Mouse (Mus musculus): ENCODE results near the gene Map4k3. TPM values are rescaled to one million over a fixed set of nuclear protein-coding genes. Genes with fewer than 3 reads are reported as not detected.

The Map4k3 gene
- total and polyA plus RNA-seq, 3 experiments = 3.2 to 4.1 TPM; not detected in 1

GRCm38 (mm10) chr17:80688701-80689100 is 39.6 kb downstream of the Map4k3 start:
- Histone ChIP-seq H3K4me3 (ENCODE audit: control insufficient read depth in 1 of 2, insufficient read depth in 1 of 2, low read depth in 2 of 2, low read length in 2 of 2) (no peak overlapping the region), H3K27ac (ENCODE audit: control insufficient read depth, low read depth, low read length) (no peak overlapping the region), H3K4me1 (ENCODE audit: control insufficient read depth in 1 of 2, insufficient read depth in 2 of 2, low read length in 2 of 2) (peaks cover 0 to 6% of the 10 kb centered on the region in 2 experiments; a peak in 2 of 4 replicates), H3K9ac (ENCODE audit: control insufficient read depth, low read depth, low read length, poor library complexity, severe bottlenecking) (no peak overlapping the region), H3K9me3 (replicated peaks; ENCODE audit: insufficient read depth, low read length) (no peaks in the 10 kb centered on the region), H3K36me3 (ENCODE audit: control insufficient read depth in 1 of 2, insufficient read depth in 2 of 2, low read length in 2 of 2) (no peaks in the 10 kb centered on the region), H3K79me2 (ENCODE audit: control insufficient read depth, insufficient read depth, low read length, poor library complexity) (no peaks in the 10 kb centered on the region), H3K27me3 (ENCODE audit: control insufficient read depth in 1 of 2, insufficient read depth in 2 of 2, low read length in 2 of 2) (no peaks in the 10 kb centered on the region)
- DNase-seq (ENCODE audit: low read depth, low spot score) = no peak
- TF ChIP-seq MAX (IDR thresholded peaks at IDR 0.05; ENCODE audit: low read length) (no peak), POLR2A (IDR thresholded peaks at IDR 0.05; ENCODE audit: control insufficient read depth in 1 of 2, insufficient read depth in 1 of 2, low read depth in 1 of 2, low read length in 2 of 2, poor library complexity in 1 of 2) (no peak), UBTF (IDR thresholded peaks at IDR 0.05; ENCODE audit: borderline replicate concordance, insufficient read depth, low read depth, low read length) (no peak), MAZ (IDR thresholded peaks at IDR 0.05; ENCODE audit: low read depth, low read length) (no peak), USF1 (IDR thresholded peaks at IDR 0.05; ENCODE audit: low read depth, low read length) (no peak), CHD2 (IDR thresholded peaks at IDR 0.05; ENCODE audit: low read length) (no peak), MXI1 (IDR thresholded peaks at IDR 0.05; ENCODE audit: low read depth, low read length) (no peak), TCF12 (IDR thresholded peaks at IDR 0.05; ENCODE audit: low read depth, low read length) (no peak), ZC3H11A (IDR thresholded peaks at IDR 0.05; ENCODE audit: low read depth, low read length) (no peak), CTCF (IDR thresholded peaks at IDR 0.05 in 2 of 3, conservative IDR thresholded peaks at IDR 0.05 in 1 of 3; ENCODE audit: control insufficient read depth in 1 of 3, insufficient read depth in 1 of 3, low read depth in 2 of 3, low read length in 3 of 3, poor library complexity in 1 of 3, severe bottlenecking in 1 of 3) (no peak), HCFC1 (IDR thresholded peaks at IDR 0.05; ENCODE audit: low read depth, low read length) (no peak), POLR2AphosphoS5 (IDR thresholded peaks at IDR 0.05; ENCODE audit: borderline replicate concordance, low read depth, low read length) (no peak), RCOR1 (IDR thresholded peaks at IDR 0.05; ENCODE audit: low read depth, low read length) (no peak), SIN3A (IDR thresholded peaks at IDR 0.05; ENCODE audit: low read length) (no peak)

- Histone ChIP-seq H3K9me3 (replicated peaks; ENCODE audit: insufficient read depth, low read length) (no peaks in the 10 kb centered on the region), H3K27me3 (ENCODE audit: control insufficient read depth in 1 of 2, insufficient read depth in 2 of 2, low read length in 2 of 2) (no peaks in the 10 kb centered on the region), H3K36me3 (ENCODE audit: control insufficient read depth in 1 of 2, insufficient read depth in 2 of 2, low read length in 2 of 2) (no peaks in the 10 kb centered on the region), H3K4me1 (ENCODE audit: control insufficient read depth in 1 of 2, insufficient read depth in 2 of 2, low read length in 2 of 2) (peaks cover 0 to 6% of the 10 kb centered on the region in 2 experiments; a peak in 2 of 4 replicates), H3K9ac (ENCODE audit: control insufficient read depth, low read depth, low read length, poor library complexity, severe bottlenecking) (no peak overlapping the region), H3K4me3 (ENCODE audit: control insufficient read depth in 1 of 2, insufficient read depth in 1 of 2, low read depth in 2 of 2, low read length in 2 of 2) (no peak overlapping the region), H3K27ac (ENCODE audit: control insufficient read depth, low read depth, low read length) (no peak overlapping the region), H3K79me2 (ENCODE audit: control insufficient read depth, insufficient read depth, low read length, poor library complexity) (no peaks in the 10 kb centered on the region)
- DNase-seq (ENCODE audit: low read depth, low spot score) = no peak
- TF ChIP-seq MYB (IDR thresholded peaks at IDR 0.05; ENCODE audit: low read depth, low read length) = no peak
- no peak for TF ChIP-seq GATA1 (IDR thresholded peaks at IDR 0.05; ENCODE audit: low read depth, low read length)
- TF ChIP-seq POLR2AphosphoS2 (IDR thresholded peaks at IDR 0.05; ENCODE audit: low read length) = no peak
- TF ChIP-seq ZNF384 (IDR thresholded peaks at IDR 0.05; ENCODE audit: low read depth, low read length) = no peak
- no peak for TF ChIP-seq CHD2 (IDR thresholded peaks at IDR 0.05; ENCODE audit: low read length)
- TF ChIP-seq E2F4 (IDR thresholded peaks at IDR 0.05; ENCODE audit: borderline replicate concordance, low read depth, low read length) = no peak
- no peak for TF ChIP-seq USF1 (IDR thresholded peaks at IDR 0.05; ENCODE audit: low read depth, low read length)
- TF ChIP-seq RAD21 (IDR thresholded peaks at IDR 0.05; ENCODE audit: low read depth, low read length) = no peak
These were observed 42.2 kb downstream of the Map4k3 start for GRCm38 (mm10) chr17:80686066-80686465.
